Mouse (Mus musculus): ENCODE measurements around the gene Wnt7a.

The Wnt7a gene

DNA sequence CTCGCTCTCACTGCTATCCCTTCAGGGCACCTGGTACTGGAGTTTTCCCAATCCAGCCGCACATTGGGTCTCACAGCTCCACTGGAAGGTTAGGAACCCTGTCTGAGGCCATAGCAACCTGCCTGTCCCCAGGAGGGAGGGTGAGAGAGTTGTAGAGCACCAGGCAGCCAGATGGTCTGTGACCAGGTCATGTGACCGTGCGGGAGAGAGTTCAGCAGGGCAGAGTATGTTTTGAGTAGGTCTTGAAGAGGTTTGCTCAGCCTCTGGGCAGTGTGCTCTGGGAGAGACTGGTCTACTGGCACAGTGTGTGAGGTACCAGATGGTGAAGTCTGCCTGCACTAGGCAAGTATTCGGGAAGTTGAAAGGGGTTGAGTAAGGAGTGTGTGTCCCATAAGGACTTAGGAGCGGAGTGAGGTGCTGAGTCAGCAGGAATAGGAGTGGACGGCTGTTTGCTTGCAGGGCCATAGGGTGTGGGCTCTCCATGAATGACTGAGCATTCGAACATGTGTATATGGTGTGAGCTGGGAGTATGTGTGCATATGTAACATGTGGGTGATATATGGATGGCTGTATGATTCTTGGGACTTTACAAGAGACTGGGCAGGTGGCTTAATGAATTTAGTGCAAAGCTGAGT lies 71.4 kb downstream of the Wnt7a start:
- DNase-seq (ENCODE audit: low spot score in 2 of 2): peak in 1 of 2 experiments; percentile 5

DNA sequence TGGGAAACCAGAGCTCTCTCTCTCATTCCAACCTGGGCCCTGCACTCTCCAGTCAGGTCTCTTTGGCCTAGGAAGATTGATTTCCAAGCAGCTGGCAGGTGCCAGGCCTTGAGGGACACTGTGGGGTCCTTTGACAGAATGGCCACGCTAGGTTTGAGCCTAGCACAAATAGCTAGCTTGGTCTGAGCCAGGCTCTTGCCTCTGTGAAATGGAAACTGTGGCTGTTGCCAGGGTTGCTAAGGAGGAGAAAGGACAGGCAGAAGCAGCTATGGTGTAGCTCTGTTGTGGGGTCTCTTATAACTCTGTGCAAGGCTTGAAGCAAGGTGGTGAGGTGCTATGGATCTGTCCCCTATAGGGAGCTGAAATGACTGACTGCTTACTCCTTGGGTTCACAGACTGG lies 75.7 kb downstream of the Wnt7a start:
- DNase-seq (ENCODE audit: low spot score in 2 of 2): no peak

DNA sequence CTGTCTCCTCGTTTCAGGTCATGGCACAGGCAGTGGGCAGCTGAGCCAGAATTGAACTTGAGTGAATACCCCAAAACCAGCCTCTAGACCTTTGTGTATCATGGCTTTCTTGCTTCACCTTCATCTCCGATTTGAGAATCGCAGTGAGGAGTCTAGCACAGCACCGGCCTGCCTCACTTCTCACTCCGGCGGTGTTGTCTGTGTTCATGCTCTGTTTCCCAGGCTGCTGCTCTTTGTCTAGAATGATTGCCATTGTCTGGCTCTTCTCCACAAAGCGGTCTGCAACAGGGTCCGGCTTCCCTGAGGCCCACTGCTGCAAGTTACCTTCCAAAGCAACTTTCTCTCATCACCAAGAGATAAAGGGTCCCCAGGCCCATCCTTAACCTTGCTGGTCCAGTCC lies 79.3 kb downstream of the Wnt7a start:
- DNase-seq (ENCODE audit: low spot score in 2 of 2): no peak

DNA sequence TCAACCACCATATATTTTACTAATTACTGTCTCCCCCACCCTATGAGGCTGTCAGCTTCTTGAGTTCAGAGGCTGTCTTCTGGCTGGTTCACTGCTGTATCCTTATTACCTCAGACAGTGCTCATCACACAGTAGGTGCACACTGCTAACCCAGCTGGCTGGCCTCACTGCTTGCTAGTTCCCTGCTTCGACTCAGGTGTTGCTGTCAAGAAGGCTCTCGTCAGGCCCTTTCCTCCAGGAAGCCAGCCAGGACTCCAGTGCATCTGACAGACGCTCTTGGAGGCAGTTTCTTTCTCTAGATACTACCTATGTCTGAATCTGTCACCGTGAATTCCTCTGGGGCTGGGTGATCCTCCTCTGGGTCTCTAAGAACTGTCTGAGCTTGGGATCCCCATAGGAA lies 85.6 kb downstream of the Wnt7a start:
- no peak for DNase-seq (ENCODE audit: low spot score in 2 of 2)

DNA sequence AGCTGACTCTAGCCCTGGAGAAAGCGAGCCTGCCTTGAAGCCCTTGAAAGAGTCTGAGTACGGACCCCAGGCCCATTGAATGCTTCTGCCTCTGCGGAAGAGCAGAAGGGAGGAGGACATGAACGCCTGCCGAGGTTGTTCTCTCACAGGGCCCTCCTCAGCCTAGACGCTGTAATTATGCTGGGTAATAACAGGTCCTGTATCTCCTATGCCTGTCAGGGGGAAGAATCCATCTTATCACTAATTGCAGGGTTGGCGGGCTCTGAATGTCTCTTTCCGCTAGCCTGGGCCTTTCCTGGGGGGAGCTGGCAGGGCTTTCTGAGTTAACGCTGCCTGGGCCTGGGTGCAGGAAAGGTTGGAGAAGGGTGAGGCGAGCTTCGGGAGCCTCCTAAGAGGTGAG lies 86.4 kb downstream of the Wnt7a start:
- no peak for DNase-seq (ENCODE audit: low spot score in 2 of 2)

DNA sequence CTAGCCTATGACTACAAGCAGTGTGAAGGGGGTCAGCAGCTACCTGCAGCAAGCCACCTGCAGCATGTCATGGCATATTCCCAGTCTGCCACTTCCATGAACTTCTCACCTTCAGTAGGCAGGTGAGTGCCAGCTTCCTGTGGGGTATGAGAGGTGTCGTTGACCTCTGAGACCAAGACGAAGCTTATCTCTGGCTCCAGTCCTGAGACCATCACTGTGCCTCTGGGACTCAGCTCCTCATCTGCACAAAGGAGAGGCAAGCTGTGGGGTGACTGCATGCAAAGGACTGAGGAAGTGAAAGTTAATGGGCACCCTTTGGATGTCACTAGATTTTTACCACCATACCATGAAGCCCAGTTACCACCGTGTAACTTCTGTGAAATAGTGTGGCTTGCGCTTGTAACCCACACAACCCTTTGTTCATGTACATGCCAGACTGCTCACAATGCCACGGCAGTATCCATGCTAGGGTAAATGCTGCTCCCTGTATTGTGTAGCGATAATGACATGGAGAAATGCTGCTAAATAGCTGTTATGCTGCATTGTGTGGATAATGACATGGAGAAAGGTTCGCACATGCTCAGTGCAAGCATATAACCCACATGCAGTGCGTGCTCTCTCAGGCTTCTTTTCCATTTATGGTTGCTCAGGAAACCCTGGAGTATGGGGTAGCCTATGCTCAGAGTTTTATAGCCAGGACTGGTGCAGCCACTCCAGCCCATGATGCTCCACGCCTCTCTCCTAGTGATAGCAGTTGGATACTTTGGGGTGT lies 89.0 kb downstream of the Wnt7a start:
- DNase-seq (ENCODE audit: low spot score in 2 of 2): no peak

Measured in spleen, postnatal 14 days (tissue).